Mouse (Mus musculus) right cerebral cortex, adult 2 months (tissue): ENCODE results near the gene Ddx50.

ENCODE experiments used
- DNase-seq, 2 experiments: peaks; one replicate each; pipeline ENCODE4 v3.0.0; 2021 to 2022; ENCODE audit warnings: low spot score in 2 of 2

Gene Ddx50

GRCm38 (mm10) chr10:62650881-62651810 lies at the start of gene Ddx50:
Gene Ddx50, minus strand, starts transcription at chr10:62651218.
- peak; percentile 99 to 100 for DNase-seq

GRCm38 (mm10) chr10:62692771-62693170 lies 41.8 kb upstream of the Ddx50 start:
- no peak for DNase-seq

DNA sequence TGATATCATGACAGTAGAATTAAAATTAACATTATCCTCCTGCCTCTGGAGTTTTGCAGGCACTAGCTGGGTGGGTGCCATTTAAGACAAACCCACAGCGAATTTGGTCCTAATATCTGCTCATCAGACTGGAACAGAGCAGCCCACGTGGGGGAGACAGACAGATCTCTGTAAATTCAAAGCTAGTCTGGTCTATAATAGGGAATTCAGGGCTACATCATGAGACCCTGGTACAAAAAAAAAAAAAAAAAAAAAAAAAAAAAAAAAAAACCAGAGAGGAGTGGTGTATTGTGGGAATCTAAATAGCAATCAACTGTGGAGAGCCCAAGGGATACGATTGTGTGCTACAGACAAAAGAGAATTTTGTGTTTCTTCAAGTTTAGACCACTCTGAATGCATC lies 41.2 kb upstream of the Ddx50 start:
- DNase-seq: no peak

DNA sequence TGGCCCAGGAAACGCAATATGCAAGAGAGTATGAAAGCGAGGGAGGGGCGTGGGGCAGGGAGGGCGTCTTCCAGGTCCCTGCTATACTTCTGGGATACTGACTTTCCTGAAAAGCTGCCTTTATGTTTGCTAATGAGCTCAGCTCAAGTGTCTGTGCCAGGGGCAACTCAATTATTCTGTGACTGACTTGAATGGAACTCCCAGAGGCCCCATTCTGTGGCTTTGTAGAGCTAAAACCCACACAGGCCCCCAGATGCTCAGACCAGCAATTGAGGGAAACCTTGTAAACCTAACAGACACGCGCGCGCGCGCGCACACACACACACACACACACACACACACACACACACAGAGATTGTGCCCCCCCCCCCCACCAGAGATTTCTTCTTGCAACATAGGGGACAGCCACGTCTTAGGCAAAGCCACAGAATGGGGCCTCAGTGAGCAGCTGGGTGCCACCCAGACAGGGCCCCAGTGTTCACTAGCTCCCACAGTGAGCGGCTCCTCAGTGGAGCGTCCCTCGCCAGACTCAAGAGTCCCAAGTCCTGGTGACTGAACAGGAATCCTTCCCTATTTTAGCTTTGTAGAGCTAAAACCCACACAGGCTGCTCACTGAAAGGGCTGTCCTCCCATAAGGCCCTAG lies 36.1 kb upstream of the Ddx50 start:
- DNase-seq: no peak

DNA sequence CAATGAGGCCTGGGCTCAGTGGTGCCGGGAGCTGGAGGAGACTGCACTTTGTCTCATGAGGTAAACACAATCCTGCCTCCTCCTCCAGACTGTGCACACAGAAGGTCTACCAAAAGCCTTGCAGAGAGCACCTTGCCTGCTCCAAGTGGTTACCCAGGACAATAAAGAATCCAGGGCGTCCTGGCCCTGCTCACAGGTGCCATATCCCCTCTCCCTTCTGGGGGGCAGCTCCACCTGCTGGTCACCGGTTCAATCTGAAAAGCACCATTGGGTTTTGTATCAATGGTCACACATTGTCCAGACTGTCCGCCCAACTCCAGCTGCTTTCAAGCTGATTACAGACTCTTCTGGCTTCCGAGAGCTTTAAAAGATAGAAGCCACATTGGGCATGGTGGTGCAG lies 32.0 kb upstream of the Ddx50 start:
- no peak for DNase-seq

DNA sequence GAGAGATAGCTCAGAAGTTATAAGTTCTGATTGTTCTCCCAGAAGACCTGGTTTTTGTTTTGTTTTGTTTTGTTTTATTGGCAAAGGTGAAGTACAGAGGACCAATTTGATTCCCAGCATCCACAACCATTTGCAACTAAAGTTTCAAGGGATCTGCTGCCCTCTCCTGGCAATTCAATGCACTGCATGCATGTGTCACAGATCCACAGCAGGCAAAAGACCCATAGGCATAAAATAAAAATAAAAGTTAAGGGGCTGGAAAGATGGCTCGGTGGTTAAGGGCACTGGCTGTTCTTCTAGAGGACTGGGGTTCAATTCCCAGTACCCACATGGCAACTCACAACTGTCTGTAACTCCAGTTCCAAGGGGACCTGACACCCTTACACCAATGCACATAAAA lies 28.8 kb upstream of the Ddx50 start:
- no peak for DNase-seq

DNA sequence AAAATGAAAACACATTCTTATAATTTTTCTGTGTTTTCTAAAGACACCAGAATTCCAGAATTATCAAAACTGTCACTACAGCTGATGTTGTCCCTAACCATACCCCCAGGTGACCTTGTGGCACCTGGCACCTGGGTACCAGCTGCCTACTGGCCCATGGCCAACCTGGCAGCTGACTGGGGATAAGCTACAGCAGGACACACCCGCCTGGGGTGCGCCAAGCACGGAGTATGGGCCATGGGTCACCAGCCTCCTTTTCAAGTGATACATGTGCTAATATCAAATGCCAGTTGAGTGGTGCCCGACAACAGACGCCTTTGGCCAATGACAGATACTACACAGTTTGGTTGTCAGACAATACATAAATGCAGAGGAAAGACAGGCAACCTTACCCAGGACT lies 26.3 kb upstream of the Ddx50 start:
- no peak for DNase-seq

- no peak for DNase-seq
Measured at GRCm38 (mm10) chr10:62676196-62676595, 25.2 kb upstream of the Ddx50 start.

GRCm38 (mm10) chr10:62672359-62672758 lies 21.3 kb upstream of the Ddx50 start:
- DNase-seq: no peak

DNA sequence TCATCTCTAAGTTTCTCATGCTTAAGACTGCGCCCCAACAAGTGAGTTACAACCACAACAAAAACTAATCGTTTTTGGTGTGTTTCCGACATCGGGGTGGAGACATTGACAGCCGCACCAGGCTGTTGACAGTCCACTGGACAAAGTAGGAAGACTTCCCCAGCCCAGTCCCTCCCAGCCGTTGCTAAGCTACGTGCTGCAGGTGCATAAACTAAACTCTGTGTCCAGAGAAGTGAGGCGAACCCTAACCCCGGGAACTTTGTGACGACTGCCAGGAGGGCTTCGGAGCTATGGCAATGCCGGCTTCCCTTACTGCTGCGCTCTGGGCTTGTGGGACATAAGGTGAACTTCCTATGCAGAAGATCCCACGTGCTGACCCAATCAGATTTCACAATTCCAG lies 18.2 kb upstream of the Ddx50 start:
- DNase-seq: no peak

- no peak for DNase-seq
Measured at GRCm38 (mm10) chr10:62668463-62668862, 17.4 kb upstream of the Ddx50 start.

DNA sequence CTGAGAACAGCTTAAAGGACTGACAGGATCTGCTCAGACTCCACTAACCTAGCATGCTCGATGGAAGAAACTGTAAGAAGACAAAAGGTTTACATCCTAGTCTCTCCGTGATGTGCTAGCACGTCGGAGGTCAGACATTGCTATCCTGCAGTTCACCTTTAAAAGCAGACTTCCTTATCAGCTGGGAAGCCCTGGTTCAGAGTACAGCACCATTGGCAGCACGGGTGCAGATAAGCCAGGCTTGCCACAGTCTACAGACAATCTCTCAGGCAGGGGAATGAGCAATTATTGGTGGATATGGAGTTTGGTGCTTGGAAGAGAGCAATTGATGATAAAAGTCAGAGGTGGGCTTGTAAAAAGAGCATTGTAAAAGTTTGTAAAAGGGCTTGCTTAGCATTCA lies 17.0 kb upstream of the Ddx50 start:
- no peak for DNase-seq

DNA sequence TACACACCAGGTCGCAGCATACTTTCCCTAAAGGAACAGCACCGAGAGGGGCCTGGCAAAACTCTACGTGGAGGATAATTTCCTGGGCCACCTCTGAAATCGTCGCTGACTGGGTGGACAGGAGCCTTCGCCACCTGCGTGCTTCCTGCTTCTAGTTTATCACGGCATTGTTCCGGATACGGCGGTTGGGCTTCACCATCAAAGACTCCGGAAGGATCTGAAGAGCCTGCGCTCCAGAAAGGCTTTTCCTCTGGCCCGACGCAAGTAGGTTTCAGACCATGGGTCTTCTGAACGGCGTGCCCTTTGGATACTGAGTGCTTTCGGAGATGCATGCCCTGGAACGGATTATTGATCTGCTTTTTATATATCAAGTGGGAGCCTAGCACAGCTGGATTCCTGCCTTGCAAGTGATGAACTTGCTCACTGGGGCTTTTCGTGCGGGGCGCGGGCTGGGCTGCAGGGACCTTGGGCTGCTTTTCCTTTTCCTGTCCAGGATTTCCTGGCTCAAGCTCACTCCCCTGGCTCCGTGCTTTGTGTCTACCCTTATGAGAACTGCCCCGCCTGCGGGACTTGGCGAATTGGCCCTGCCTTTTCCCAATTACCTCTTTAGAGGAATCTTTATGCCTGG lies 14.1 kb upstream of the Ddx50 start:
- DNase-seq: no peak

- no peak for DNase-seq
Measured at GRCm38 (mm10) chr10:62664171-62664570, 13.2 kb upstream of the Ddx50 start.

DNA sequence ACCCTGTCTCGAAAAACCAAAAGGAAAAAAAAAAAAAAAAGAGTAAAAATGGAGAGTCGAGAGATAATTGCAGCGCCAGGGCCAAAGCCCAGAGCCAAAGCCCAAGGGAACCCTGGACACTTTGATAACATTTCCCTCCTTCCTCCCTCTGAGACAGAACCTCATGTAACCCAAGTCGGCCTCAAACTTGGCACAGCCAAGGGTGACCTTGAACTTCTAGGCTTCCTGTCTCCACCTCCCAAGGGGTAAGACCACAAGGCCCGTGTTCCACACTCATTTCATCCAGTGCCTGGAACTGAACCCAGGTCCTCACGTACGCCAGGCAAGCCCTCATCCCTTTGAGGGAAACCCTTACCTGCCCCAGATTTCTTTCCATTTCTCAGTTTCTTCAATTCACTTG lies 5.7 kb upstream of the Ddx50 start:
- DNase-seq: no peak

GRCm38 (mm10) chr10:62651961-62652360 lies 943 bp upstream of the Ddx50 start:
- DNase-seq: no peak

- DNase-seq: no peak
Measured at GRCm38 (mm10) chr10:62650358-62650782, 648 bp downstream of the Ddx50 start.

DNA sequence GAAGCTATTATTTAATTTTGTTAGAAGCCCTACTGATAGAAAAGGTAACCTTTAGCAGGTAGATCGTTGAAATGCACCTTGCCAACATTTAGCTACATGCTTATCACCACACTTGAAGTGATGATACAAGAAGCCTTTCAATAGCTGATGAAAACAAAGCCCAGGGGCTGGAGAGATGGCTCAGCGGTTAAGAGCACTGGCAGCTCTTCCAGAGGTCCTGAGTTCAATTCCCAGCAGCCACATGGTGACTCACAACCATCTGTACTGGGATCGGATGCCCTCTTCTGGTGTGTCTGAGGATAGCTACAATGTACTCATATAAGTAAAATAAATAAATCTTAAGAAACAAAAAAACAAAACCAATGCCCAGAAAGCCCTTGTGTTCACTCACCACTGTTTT lies 46.9 kb downstream of the Ddx50 start:
- no peak for DNase-seq

- DNase-seq: no peak
Measured at GRCm38 (mm10) chr10:62603233-62604030, 47.6 kb downstream of the Ddx50 start.

DNA sequence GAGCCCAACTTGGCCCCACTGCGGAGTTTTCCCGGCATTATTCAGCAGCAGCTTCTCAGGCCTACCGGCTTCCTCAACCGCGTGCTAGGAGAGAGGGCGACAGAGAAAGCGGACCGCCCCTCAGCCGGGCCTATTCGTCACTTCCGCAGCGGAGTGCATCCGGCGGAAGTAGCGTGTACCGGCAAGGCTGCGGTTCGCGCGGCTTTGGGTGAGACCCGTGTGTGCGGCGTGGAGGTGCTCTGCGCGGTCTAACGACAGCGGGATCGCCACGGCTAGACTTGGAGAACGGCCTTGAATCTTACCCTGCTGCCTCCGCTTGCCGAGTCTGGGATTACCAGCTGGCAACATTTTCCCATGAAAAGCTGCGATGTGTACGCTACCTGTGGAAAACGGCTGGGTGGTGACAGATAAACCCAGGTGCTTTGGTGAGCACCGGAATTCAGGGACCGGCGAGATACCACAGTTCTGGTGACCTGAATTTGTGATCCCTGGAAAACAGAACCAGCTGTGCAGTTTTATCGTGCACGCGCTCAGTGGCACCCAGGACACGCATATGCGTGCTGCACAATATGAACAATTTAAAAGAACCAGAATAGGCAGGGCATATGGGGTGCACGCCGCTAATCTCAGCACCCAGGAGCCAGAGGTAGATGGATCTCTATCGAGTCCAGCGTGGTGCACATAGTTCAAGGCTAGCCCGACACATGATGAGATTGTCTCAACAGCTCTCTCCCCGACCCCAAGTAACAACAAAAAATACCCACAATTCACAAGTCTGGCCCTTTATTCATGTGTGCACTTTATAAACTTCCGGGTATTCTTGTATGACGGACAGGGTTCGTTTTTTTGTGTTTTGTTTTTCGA lies 48.6 kb downstream of the Ddx50 start, which contains the start of gene Ddx21:
Gene Ddx21, minus strand, starts transcription at position 105 of the 864 bp plus-strand sequence.
- peak; percentile 92 to 93 for DNase-seq

GRCm38 (mm10) chr10:62601833-62602176 lies 49.2 kb downstream of the Ddx50 start:
- no peak for DNase-seq
